Mouse (Mus musculus): ENCODE results near the gene Gba2. TPM values are rescaled to one million over a fixed set of nuclear protein-coding genes. Genes with fewer than 3 reads are reported as not detected.

The Gba2 gene
- polyA plus RNA-seq, 1 experiment from 2014 or later = 13.7 TPM

GRCm38 (mm10) chr4:43577237-43577881, 1.3 kb downstream of the Gba2 start:
- peak overlapping the region; percentile 87 for H3K9ac ChIP-seq

GRCm38 (mm10) chr4:43575356-43575755, 3.3 kb downstream of the Gba2 start:
- H3K9ac ChIP-seq = no peak overlapping the region
- no peak overlapping the region for H3K27ac ChIP-seq
- H3K4me3 ChIP-seq (replicated peaks) = no peak overlapping the region
- no peak overlapping the region for H3K4me2 ChIP-seq (replicated peaks)
- H3K36me3 ChIP-seq = peaks cover 6% of the 10 kb centered on the region; the same call in 1 of the 2 replicates
- no peaks in the 10 kb centered on the region for H3K27me3 ChIP-seq (replicated peaks)
- 75% methylated on average over 2 of the region's 2 CpGs for WGBS
- no peak for ATAC-seq
- H3K9me3 ChIP-seq = no peaks in the 10 kb centered on the region
- H3K4me1 ChIP-seq (replicated peaks) = peaks cover 27% of the 10 kb centered on the region

More at GRCm38 (mm10) chr4:43577237-43577881, 1.3 kb downstream of the Gba2 start:
- ATAC-seq = no peak
- 36% methylated on average over 8 of the region's 8 CpGs for WGBS
- H3K4me1 ChIP-seq (replicated peaks) = peaks cover 28% of the 10 kb centered on the region
- H3K4me2 ChIP-seq (replicated peaks) = peak overlapping the region; percentile 94
- no peak overlapping the region for H3K27ac ChIP-seq
- H3K36me3 ChIP-seq = 0 out of 2 replicates have a peak, but pooled peaks cover 10% of the 10 kb centered on the region
- H3K9me3 ChIP-seq = no peaks in the 10 kb centered on the region
- H3K4me3 ChIP-seq (replicated peaks) = peak overlapping the region; percentile 84
- no peaks in the 10 kb centered on the region for H3K27me3 ChIP-seq (replicated peaks)

- Histone ChIP-seq H3K27me3 (replicated peaks) (no peaks in the 10 kb centered on the region), H3K4me3 (replicated peaks) (no peak overlapping the region), H3K36me3 (peaks cover 20% of the 10 kb centered on the region; the same call in 1 of the 2 replicates), H3K27ac (no peak overlapping the region), H3K9ac (no peak overlapping the region), H3K4me1 (replicated peaks) (peaks cover 19% of the 10 kb centered on the region), H3K4me2 (replicated peaks) (no peak overlapping the region), H3K9me3 (no peaks in the 10 kb centered on the region)
- ATAC-seq = no peak
- WGBS = 90% methylated on average over 4 of the region's 4 CpGs
Measured at GRCm38 (mm10) chr4:43573561-43573960, 5.1 kb downstream of the Gba2 start.

- Histone ChIP-seq H3K9me3 (no peaks in the 10 kb centered on the region), H3K4me2 (replicated peaks) (no peak overlapping the region), H3K9ac (no peak overlapping the region), H3K27me3 (replicated peaks) (no peaks in the 10 kb centered on the region), H3K27ac (no peak overlapping the region), H3K4me3 (replicated peaks) (no peak overlapping the region), H3K4me1 (replicated peaks) (peaks cover 5% of the 10 kb centered on the region), H3K36me3 (peaks cover 39% of the 10 kb centered on the region)
- ATAC-seq = no peak
- WGBS = 84% methylated on average over 6 of the region's 6 CpGs
Measured at GRCm38 (mm10) chr4:43571395-43572045, 7.2 kb downstream of the Gba2 start.

GRCm38 (mm10) chr4:43567140-43567539, 11.5 kb downstream of the Gba2 start:
- no peak overlapping the region for H3K9ac ChIP-seq
- no peaks in the 10 kb centered on the region for H3K9me3 ChIP-seq
- H3K4me3 ChIP-seq (replicated peaks) = no peak overlapping the region
- peaks cover 12% of the 10 kb centered on the region for H3K4me1 ChIP-seq (replicated peaks)
- no peaks in the 10 kb centered on the region for H3K27me3 ChIP-seq (replicated peaks)
- H3K4me2 ChIP-seq (replicated peaks) = no peak overlapping the region
- no peak for ATAC-seq
- WGBS = 92% methylated on average over 9 of the region's 9 CpGs
- H3K27ac ChIP-seq = no peak overlapping the region
- peaks cover 54% of the 10 kb centered on the region for H3K36me3 ChIP-seq

- Histone ChIP-seq H3K9me3 (no peaks in the 10 kb centered on the region), H3K9ac (no peak overlapping the region), H3K4me2 (replicated peaks) (no peak overlapping the region), H3K27ac (no peak overlapping the region), H3K4me1 (replicated peaks) (peaks cover 31% of the 10 kb centered on the region), H3K27me3 (replicated peaks) (no peaks in the 10 kb centered on the region), H3K4me3 (replicated peaks) (no peak overlapping the region), H3K36me3 (peaks cover 40% of the 10 kb centered on the region)
- ATAC-seq = no peak
- 29% methylated on average over 2 of the region's 2 CpGs for whole genome bisulfite sequencing
Measured at GRCm38 (mm10) chr4:43564231-43564630, 14.4 kb downstream of the Gba2 start.

- no peak for ATAC-seq
- H3K36me3 ChIP-seq = peaks cover 36% of the 10 kb centered on the region
- H3K4me1 ChIP-seq (replicated peaks) = peaks cover 36% of the 10 kb centered on the region
- H3K4me2 ChIP-seq (replicated peaks) = peak overlapping the region; percentile 76
- peak overlapping the region; percentile 67 for H3K9ac ChIP-seq
- no peaks in the 10 kb centered on the region for H3K9me3 ChIP-seq
- H3K4me3 ChIP-seq (replicated peaks) = peak overlapping the region; percentile 65
- 67% methylated on average over 4 of the region's 4 CpGs for WGBS
- peak overlapping the region; percentile 100 for H3K27ac ChIP-seq
- no peaks in the 10 kb centered on the region for H3K27me3 ChIP-seq (replicated peaks)
Measured at GRCm38 (mm10) chr4:43563601-43563875, 15.1 kb downstream of the Gba2 start.

- H3K27me3 ChIP-seq (replicated peaks) = no peaks in the 10 kb centered on the region
- H3K9me3 ChIP-seq = no peaks in the 10 kb centered on the region
- H3K36me3 ChIP-seq = peaks cover 31% of the 10 kb centered on the region
- peak overlapping the region; percentile 76 for H3K4me2 ChIP-seq (replicated peaks)
- peak overlapping the region; percentile 67 for H3K9ac ChIP-seq
- ATAC-seq = peak; percentile 2
- whole genome bisulfite sequencing = 3% methylated on average over 22 of the region's 22 CpGs
- peak overlapping the region; percentile 65 for H3K4me3 ChIP-seq (replicated peaks)
- H3K4me1 ChIP-seq (replicated peaks) = peaks cover 41% of the 10 kb centered on the region
- H3K27ac ChIP-seq = peak overlapping the region; percentile 100
Measured at GRCm38 (mm10) chr4:43562769-43563600, 15.7 kb downstream of the Gba2 start.

GRCm38 (mm10) chr4:43561997-43562768, 16.5 kb downstream of the Gba2 start, which contains the start of the genes Creb3 and Tln1:
TSS of gene Creb3 (plus strand) at chr4:43562332.
TSS of gene Tln1 (minus strand) at chr4:43562691.
- Histone ChIP-seq H3K27ac (peak within 1 kb of the TSS; percentile 100), H3K4me1 (replicated peaks) (peaks cover 49% of the 10 kb centered on the region), H3K27me3 (replicated peaks) (no peaks in the 10 kb centered on the region), H3K4me3 (replicated peaks) (peak within 1 kb of the TSS; percentile 65), H3K4me2 (replicated peaks) (peak within 1 kb of the TSS; percentile 76), H3K36me3 (peaks cover 24% of the 10 kb centered on the region), H3K9me3 (no peaks in the 10 kb centered on the region), H3K9ac (peak within 1 kb of the TSS; percentile 88)
- peak; percentile 94 for ATAC-seq
- under 1% methylated on average over 62 of the region's 62 CpGs for WGBS

GRCm38 (mm10) chr4:43561436-43561996, 17.2 kb downstream of the Gba2 start:
- no peaks in the 10 kb centered on the region for H3K9me3 ChIP-seq
- H3K4me3 ChIP-seq (replicated peaks) = peak overlapping the region; percentile 65
- peak; percentile 19 for ATAC-seq
- peak overlapping the region; percentile 76 for H3K4me2 ChIP-seq (replicated peaks)
- no peaks in the 10 kb centered on the region for H3K27me3 ChIP-seq (replicated peaks)
- peak overlapping the region; percentile 100 for H3K27ac ChIP-seq
- H3K4me1 ChIP-seq (replicated peaks) = peaks cover 52% of the 10 kb centered on the region
- H3K36me3 ChIP-seq = peaks cover 21% of the 10 kb centered on the region
- peak overlapping the region; percentile 88 for H3K9ac ChIP-seq
- 2% methylated on average over 16 of the region's 16 CpGs for WGBS

- no peak for ATAC-seq
- Histone ChIP-seq H3K27ac (peak overlapping the region; percentile 100), H3K36me3 (peaks cover 21% of the 10 kb centered on the region), H3K9me3 (no peaks in the 10 kb centered on the region), H3K4me3 (replicated peaks) (peak overlapping the region; percentile 65), H3K4me1 (replicated peaks) (peaks cover 52% of the 10 kb centered on the region), H3K27me3 (replicated peaks) (no peaks in the 10 kb centered on the region), H3K4me2 (replicated peaks) (peak overlapping the region; percentile 76), H3K9ac (peak overlapping the region; percentile 88)
- 19% methylated on average over 2 of the region's 2 CpGs for WGBS
Measured at GRCm38 (mm10) chr4:43560976-43561375, 17.7 kb downstream of the Gba2 start.

All from intestine, embryonic 15.5 days (tissue).